Mouse (Mus musculus) C2C12 (cell line): Measurements from ENCODE around the gene Slc4a4.

Source experiments
- CEBPB ChIP-seq: IDR thresholded peaks from one replicate; pipeline ENCODE4 v1.6.1; 2011; ENCODE audit warnings: low read depth, mild to moderate bottlenecking, control low read depth, moderate library complexity
- CTCF ChIP-seq: IDR thresholded peaks from one replicate; pipeline ENCODE4 v1.5.1; 2011; ENCODE audit not compliant: control insufficient read depth, insufficient read depth, insufficient read length
- FOSL1 ChIP-seq: IDR thresholded peaks from one replicate; pipeline ENCODE4 v1.8.0; 2011; ENCODE audit warnings: mild to moderate bottlenecking, low read length; ENCODE audit not compliant: poor library complexity, insufficient read depth, severe bottlenecking
- MAX ChIP-seq: IDR thresholded peaks from one replicate; pipeline ENCODE4 v1.6.1; 2011; ENCODE audit warnings: mild to moderate bottlenecking, control low read depth
- MYOD1 ChIP-seq: IDR thresholded peaks from one replicate; pipeline ENCODE4 v1.6.1; 2011; ENCODE audit warnings: low read depth; ENCODE audit not compliant: control insufficient read depth, insufficient read length
- MYOG ChIP-seq: IDR thresholded peaks from one replicate; pipeline ENCODE4 v1.6.1; 2011; ENCODE audit not compliant: control insufficient read depth, insufficient read length; ENCODE audit errors: extremely low read depth

DNA sequence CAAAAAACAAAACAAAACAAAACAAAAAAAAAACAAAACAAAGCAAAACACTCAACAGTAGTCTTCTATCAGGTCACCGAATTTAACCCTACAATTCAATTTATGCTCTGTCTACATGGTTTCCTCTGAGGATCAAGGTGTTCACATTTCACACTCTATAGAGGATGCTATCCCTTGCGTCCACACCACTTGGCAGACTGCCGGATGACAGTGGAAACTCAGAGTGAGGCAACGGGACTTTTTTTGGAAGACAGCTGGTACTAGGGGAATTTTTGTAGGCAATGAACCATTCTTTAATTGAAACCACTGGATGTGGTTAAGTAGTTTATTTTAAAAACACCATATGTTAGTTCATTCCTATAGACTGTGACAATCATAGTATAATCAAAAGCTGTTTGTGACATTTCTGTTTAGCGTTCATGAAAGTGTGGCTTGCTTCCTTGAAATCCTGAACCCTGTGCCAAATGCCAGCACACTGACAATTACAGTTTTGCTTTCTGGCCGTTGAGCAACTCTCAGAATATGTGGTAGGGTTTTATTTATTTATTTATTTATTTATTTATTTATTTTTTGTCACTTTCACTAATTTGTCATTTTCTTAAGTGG is 78.2 kb downstream of the Slc4a4 start:
- TF ChIP-seq FOSL1 (no peak), CTCF (no peak), MYOG (no peak), CEBPB (peak; percentile 48), MAX (no peak), MYOD1 (peak; percentile 53)
